Mouse (Mus musculus) heart, embryonic 16.5 days (tissue): Measurements from ENCODE around the gene Ehbp1. TPM values are rescaled to one million over a fixed set of nuclear protein-coding genes. Genes with fewer than 3 reads are reported as not detected.

Experiments used
- ATAC-seq: fragments of 200-750 bp; cut with Nextera tagmentation; replicated peaks from 2 replicates; pipeline ENCODE4 v1.8.0; 2017; ENCODE audit warnings: moderate number of reproducible peaks; ENCODE audit not compliant: insufficient read depth, low FRiP score; ENCODE audit errors: extremely low read depth
- H3K27ac ChIP-seq: fragments of 300-500 bp; sonication (generic); 2 replicates; pipeline ENCODE4 v1.5.1; 2014; ENCODE audit warnings: mild to moderate bottlenecking, low read length, control low read depth, moderate library complexity
- H3K27me3 ChIP-seq: fragments of 300-500 bp; sonication (generic); 2 replicates; pipeline ENCODE4 v1.6.1; 2014; ENCODE audit warnings: low read length, mixed read lengths; ENCODE audit not compliant: control insufficient read depth, insufficient read depth
- H3K36me3 ChIP-seq: fragments of 300-500 bp; sonication (generic); 2 replicates; pipeline ENCODE4 v1.6.1; 2014; ENCODE audit not compliant: control insufficient read depth, insufficient read depth
- H3K4me1 ChIP-seq: fragments of 300-500 bp; sonication (generic); 2 replicates; pipeline ENCODE4 v1.6.1; 2014; ENCODE audit warnings: low read length, mixed read lengths; ENCODE audit not compliant: control insufficient read depth, insufficient read depth
- H3K4me2 ChIP-seq: fragments of 300-500 bp; sonication (generic); 2 replicates; pipeline ENCODE4 v1.6.1; 2014; ENCODE audit warnings: low read depth, mild to moderate bottlenecking, control low read depth, low read length
- H3K4me3 ChIP-seq: fragments of 300-500 bp; sonication (generic); 2 replicates; pipeline ENCODE4 v1.5.1; 2014; ENCODE audit warnings: mild to moderate bottlenecking, control low read depth, low read length
- H3K9ac ChIP-seq: fragments of 300-500 bp; sonication (generic); 2 replicates; pipeline ENCODE4 v1.6.1; 2014; ENCODE audit warnings: low read length, control low read depth
- H3K9me3 ChIP-seq: fragments of 300-500 bp; sonication (generic); replicated peaks from 2 replicates; pipeline ENCODE4 v1.6.1; 2016; ENCODE audit warnings: low read length; ENCODE audit not compliant: control insufficient read depth
- WGBS: fragments of 180-500 bp; shearing (Covaris S2); extraction: QIAGEN DNeasy Blood & Tissue Kit; methylation state at CpG from one replicate; pipeline ENCODE4 v1.1.7; 2014; 5-methylcytosine and 5-hydroxymethylcytosine counted together
- polyA plus RNA-seq: library from polyadenylated mRNA; unstranded; fragments of >200 nt; fragmentation: Nextera tagmentation; extraction: Ambion mirVana; gene quantifications from 2 replicates; pipeline ENCODE4 v1.2.1, GENCODE M21; 2015

The Ehbp1 gene
- polyA plus RNA-seq, 1 experiment from 2014 or later: 55.8 TPM

DNA sequence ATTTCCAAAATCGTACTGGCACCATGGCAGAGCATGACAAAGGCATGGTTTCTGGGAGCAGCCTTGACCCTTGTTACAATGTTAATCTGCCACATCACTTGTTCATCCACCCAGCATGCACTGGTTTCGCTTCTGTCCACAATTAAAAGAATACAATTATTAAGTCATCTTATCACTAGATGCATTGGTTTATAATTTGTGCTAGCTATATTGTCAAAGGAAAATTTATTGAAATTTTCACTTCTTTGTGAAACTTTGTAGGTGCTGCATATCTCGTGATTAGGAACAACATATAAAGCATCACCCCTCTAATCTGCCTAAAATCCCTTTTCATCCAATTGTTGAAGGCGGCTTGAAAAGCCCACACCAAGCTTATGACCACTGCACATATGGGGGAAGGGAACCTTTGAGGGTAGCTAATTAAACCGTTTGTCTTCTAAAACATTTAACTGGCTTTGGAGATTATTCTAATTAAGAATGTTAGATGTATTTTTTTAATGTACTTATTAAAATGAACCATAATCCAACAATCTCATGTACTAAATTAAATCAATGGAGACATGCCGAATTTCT is 302.2 kb downstream of the Ehbp1 start:
- H3K27me3 ChIP-seq: no peaks in the 10 kb centered on the region
- no peak overlapping the region for H3K27ac ChIP-seq
- no peak overlapping the region for H3K4me2 ChIP-seq
- H3K9me3 ChIP-seq: no peaks in the 10 kb centered on the region
- peaks cover 2% of the 10 kb centered on the region; the same call in 1 of the 2 replicates for H3K36me3 ChIP-seq
- H3K9ac ChIP-seq: no peak overlapping the region
- WGBS: 86% methylated on average over 6 of the region's 6 CpGs
- no peaks in the 10 kb centered on the region for H3K4me1 ChIP-seq
- ATAC-seq: no peak
- no peak overlapping the region for H3K4me3 ChIP-seq

GRCm38 (mm10) chr11:22034564-22035105 is 307.5 kb downstream of the Ehbp1 start:
- Histone ChIP-seq H3K9ac (no peak overlapping the region), H3K4me3 (no peak overlapping the region), H3K4me1 (no peaks in the 10 kb centered on the region), H3K27me3 (no peaks in the 10 kb centered on the region), H3K9me3 (no peaks in the 10 kb centered on the region), H3K4me2 (no peak overlapping the region), H3K27ac (no peak overlapping the region), H3K36me3 (peaks cover 2% of the 10 kb centered on the region; the same call in 1 of the 2 replicates)
- WGBS: 61% methylated on average over 7 of the region's 7 CpGs
- ATAC-seq: no peak

DNA sequence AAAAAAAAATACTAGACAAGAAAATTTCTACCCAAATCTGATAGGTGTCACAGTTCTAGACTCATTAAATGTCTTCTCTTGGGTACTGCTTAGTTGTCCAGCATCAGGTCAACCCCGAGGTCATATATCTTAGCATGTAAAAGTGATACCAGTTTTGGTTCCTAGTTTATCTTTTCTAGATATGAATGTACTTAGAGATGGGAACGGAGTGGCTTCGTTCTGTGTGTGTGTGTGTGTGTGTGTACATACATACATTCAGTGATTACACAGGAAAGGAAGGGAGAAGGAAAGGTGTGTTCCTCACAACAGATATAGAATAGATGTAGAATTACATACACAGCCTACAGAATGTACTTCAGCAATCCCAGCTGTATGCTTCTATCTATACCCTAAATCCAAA is 308.5 kb downstream of the Ehbp1 start:
- H3K4me3 ChIP-seq: no peak overlapping the region
- WGBS: 83% methylated on average over 3 of the region's 3 CpGs
- ATAC-seq: no peak

GRCm38 (mm10) chr11:22020602-22021001 is 321.5 kb downstream of the Ehbp1 start:
- no peaks in the 10 kb centered on the region for H3K4me1 ChIP-seq
- no peak overlapping the region for H3K27ac ChIP-seq
- H3K27me3 ChIP-seq: no peaks in the 10 kb centered on the region
- ATAC-seq: no peak
- no peak overlapping the region for H3K4me3 ChIP-seq
- peaks cover 23% of the 10 kb centered on the region for H3K36me3 ChIP-seq
- no peak overlapping the region for H3K9ac ChIP-seq
- H3K4me2 ChIP-seq: no peak overlapping the region
- no peaks in the 10 kb centered on the region for H3K9me3 ChIP-seq
- 85% methylated on average over 2 of the region's 2 CpGs for WGBS

More for the DNA sequence above, 308.5 kb downstream of the Ehbp1 start:
- Histone ChIP-seq H3K27ac (no peak overlapping the region), H3K9me3 (no peaks in the 10 kb centered on the region), H3K36me3 (peaks cover 2% of the 10 kb centered on the region; the same call in 1 of the 2 replicates), H3K4me1 (no peaks in the 10 kb centered on the region), H3K9ac (no peak overlapping the region), H3K4me2 (no peak overlapping the region), H3K27me3 (no peaks in the 10 kb centered on the region)

GRCm38 (mm10) chr11:22017444-22017843 is 324.6 kb downstream of the Ehbp1 start:
- peaks cover 16% of the 10 kb centered on the region for H3K36me3 ChIP-seq
- H3K9me3 ChIP-seq: no peaks in the 10 kb centered on the region
- no peak overlapping the region for H3K4me3 ChIP-seq
- ATAC-seq: no peak
- no peaks in the 10 kb centered on the region for H3K27me3 ChIP-seq
- no peak overlapping the region for H3K4me2 ChIP-seq
- H3K4me1 ChIP-seq: no peaks in the 10 kb centered on the region
- no peak overlapping the region for H3K9ac ChIP-seq
- H3K27ac ChIP-seq: no peak overlapping the region
- WGBS: 83% methylated on average over 8 of the region's 8 CpGs

DNA sequence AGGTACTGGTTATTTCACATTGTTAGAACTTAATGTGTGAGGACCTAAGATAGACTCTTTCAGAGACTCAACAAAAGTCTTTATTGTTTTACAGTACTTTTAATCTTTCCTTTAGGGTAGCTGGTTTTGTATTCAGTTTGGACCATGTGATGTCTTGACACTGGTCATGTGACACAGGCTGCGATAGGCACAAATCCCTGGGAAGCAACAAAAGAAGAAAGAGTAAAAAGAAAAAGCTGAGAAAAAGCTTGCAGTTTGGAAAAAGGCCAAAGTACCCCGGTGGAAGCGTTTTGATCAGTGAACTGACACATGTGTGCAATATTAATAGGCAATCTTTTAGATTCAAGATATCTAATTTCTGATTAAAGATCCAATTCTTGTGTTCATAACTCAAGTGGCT is 325.8 kb downstream of the Ehbp1 start:
- Histone ChIP-seq H3K9me3 (no peaks in the 10 kb centered on the region), H3K4me3 (no peak overlapping the region), H3K27me3 (no peaks in the 10 kb centered on the region), H3K4me1 (no peaks in the 10 kb centered on the region), H3K36me3 (0 out of 2 replicates have a peak, but pooled peaks cover 9% of the 10 kb centered on the region), H3K9ac (no peak overlapping the region), H3K4me2 (no peak overlapping the region), H3K27ac (no peak overlapping the region)
- ATAC-seq: no peak
- 88% methylated on average over 3 of the region's 3 CpGs for WGBS

GRCm38 (mm10) chr11:22008817-22009216 is 333.3 kb downstream of the Ehbp1 start:
- 46% methylated on average over 2 of the region's 2 CpGs for WGBS
- Histone ChIP-seq H3K4me2 (no peak overlapping the region), H3K27ac (no peak overlapping the region), H3K9me3 (no peaks in the 10 kb centered on the region), H3K9ac (no peak overlapping the region), H3K4me1 (0 out of 2 replicates have a peak, but pooled peaks cover 2% of the 10 kb centered on the region), H3K36me3 (peaks cover 8% of the 10 kb centered on the region), H3K4me3 (no peak overlapping the region), H3K27me3 (peaks cover 31% of the 10 kb centered on the region)
- ATAC-seq: no peak

GRCm38 (mm10) chr11:22008129-22008596 is 333.9 kb downstream of the Ehbp1 start:
- H3K4me2 ChIP-seq: no peak overlapping the region
- 34% methylated on average over 10 of the region's 10 CpGs for WGBS
- H3K4me3 ChIP-seq: no peak overlapping the region

DNA sequence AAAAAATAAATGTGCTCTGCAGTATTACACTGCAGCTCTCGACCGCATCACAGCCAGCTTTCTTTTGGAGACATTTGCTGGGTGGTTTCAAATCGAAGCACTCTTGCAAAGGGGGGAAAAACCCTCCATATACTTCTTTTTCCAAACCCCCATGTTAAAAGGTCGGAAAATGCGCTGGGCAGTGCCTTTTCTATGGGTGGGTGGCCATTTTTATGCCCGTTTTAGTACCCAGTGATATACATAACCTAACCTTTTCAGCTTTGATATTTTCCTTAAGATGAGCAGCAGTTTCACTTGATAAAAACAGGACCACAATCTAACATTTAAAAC is 334.3 kb downstream of the Ehbp1 start:
- Histone ChIP-seq H3K4me3 (no peak overlapping the region), H3K27me3 (peaks cover 31% of the 10 kb centered on the region), H3K9me3 (no peaks in the 10 kb centered on the region), H3K27ac (no peak overlapping the region), H3K36me3 (peaks cover 8% of the 10 kb centered on the region), H3K9ac (no peak overlapping the region), H3K4me1 (peaks cover 10% of the 10 kb centered on the region; the same call in 1 of the 2 replicates), H3K4me2 (no peak overlapping the region)
- no peak for ATAC-seq
- 38% methylated on average over 6 of the region's 6 CpGs for WGBS

More at GRCm38 (mm10) chr11:22008129-22008596, 333.9 kb downstream of the Ehbp1 start:
- Histone ChIP-seq H3K36me3 (peaks cover 8% of the 10 kb centered on the region), H3K9me3 (no peaks in the 10 kb centered on the region), H3K4me1 (peaks cover 6% of the 10 kb centered on the region; the same call in 1 of the 2 replicates), H3K9ac (no peak overlapping the region), H3K27me3 (peaks cover 31% of the 10 kb centered on the region), H3K27ac (no peak overlapping the region)
- ATAC-seq: no peak
